Mouse (Mus musculus): Measurements from ENCODE around the gene Nectin2. TPM values are rescaled to one million over a fixed set of nuclear protein-coding genes. Genes with fewer than 3 reads are reported as not detected.

The Nectin2 gene
- polyA plus RNA-seq, 1 experiment from 2014 or later = 138 TPM

- Histone ChIP-seq H3K27me3 (no peaks in the 10 kb centered on the region), H3K9ac (no peak overlapping the region), H3K9me3 (replicated peaks) (no peaks in the 10 kb centered on the region), H3K4me3 (replicated peaks) (no peak overlapping the region), H3K4me2 (no peak overlapping the region), H3K27ac (peak overlapping the region; percentile 32; the same call in 1 of the 2 replicates), H3K36me3 (peaks cover 86% of the 10 kb centered on the region), H3K4me1 (peaks cover 26% of the 10 kb centered on the region)
- WGBS = 76% methylated on average over 16 of the region's 16 CpGs
- no peak for ATAC-seq (replicated peaks; ENCODE audit: low FRiP score)
These were observed 13.8 kb downstream of the Nectin2 start for GRCm38 (mm10) chr7:19736389-19737057.

DNA sequence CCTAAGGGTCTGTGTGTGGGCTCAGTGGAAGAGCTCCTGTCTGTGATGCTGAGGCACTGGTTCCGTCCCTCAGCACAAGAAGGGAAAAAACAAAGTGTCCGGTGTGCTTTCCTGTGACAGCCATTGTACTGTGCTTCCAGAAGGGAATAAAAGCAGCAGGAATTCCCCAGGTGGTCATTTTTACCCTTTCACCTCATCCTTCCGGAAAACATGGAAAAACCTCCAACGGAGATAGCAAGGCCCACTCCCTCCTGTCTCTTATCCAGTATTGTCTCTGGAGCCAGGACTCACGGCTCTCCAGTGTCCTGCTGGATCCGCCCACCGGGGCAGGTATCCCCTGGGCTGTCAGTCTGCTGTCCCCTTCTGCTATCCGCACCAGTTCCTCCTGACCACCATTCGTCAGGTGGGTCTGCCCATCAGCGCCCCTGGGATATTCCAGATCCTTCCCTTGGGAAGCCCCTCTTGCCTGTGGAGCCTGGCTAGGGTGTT lies 16.1 kb downstream of the Nectin2 start:
- no peak overlapping the region for H3K4me2 ChIP-seq
- WGBS = 83% methylated on average over 10 of the region's 10 CpGs
- H3K4me3 ChIP-seq (replicated peaks) = no peak overlapping the region
- no peak overlapping the region for H3K9ac ChIP-seq
- H3K27me3 ChIP-seq = no peaks in the 10 kb centered on the region
- peaks cover 16% of the 10 kb centered on the region for H3K4me1 ChIP-seq
- H3K9me3 ChIP-seq (replicated peaks) = no peaks in the 10 kb centered on the region
- ATAC-seq (replicated peaks; ENCODE audit: low FRiP score) = no peak
- no peak overlapping the region for H3K27ac ChIP-seq
- peaks cover 88% of the 10 kb centered on the region for H3K36me3 ChIP-seq

- H3K27me3 ChIP-seq = no peaks in the 10 kb centered on the region
- peaks cover 3% of the 10 kb centered on the region; the same call in 1 of the 2 replicates for H3K9me3 ChIP-seq (replicated peaks)
- no peak overlapping the region for H3K4me3 ChIP-seq (replicated peaks)
- peaks cover 100% of the 10 kb centered on the region for H3K36me3 ChIP-seq
- no peak overlapping the region for H3K4me2 ChIP-seq
- WGBS = 84% methylated on average over 4 of the region's 4 CpGs
- no peak overlapping the region for H3K9ac ChIP-seq
- H3K27ac ChIP-seq = no peak overlapping the region
- no peaks in the 10 kb centered on the region for H3K4me1 ChIP-seq
- no peak for ATAC-seq (replicated peaks; ENCODE audit: low FRiP score)
These were observed 23.7 kb downstream of the Nectin2 start for GRCm38 (mm10) chr7:19726541-19726940.

GRCm38 (mm10) chr7:19724167-19724566 lies 26.1 kb downstream of the Nectin2 start:
- Histone ChIP-seq H3K36me3 (peaks cover 100% of the 10 kb centered on the region), H3K4me2 (no peak overlapping the region), H3K9ac (no peak overlapping the region), H3K4me3 (replicated peaks) (no peak overlapping the region), H3K4me1 (no peaks in the 10 kb centered on the region), H3K27ac (no peak overlapping the region), H3K9me3 (replicated peaks) (peaks cover 18% of the 10 kb centered on the region), H3K27me3 (no peaks in the 10 kb centered on the region)
- ATAC-seq (replicated peaks; ENCODE audit: low FRiP score) = no peak
- WGBS = 93% methylated on average over 12 of the region's 12 CpGs

- Histone ChIP-seq H3K27ac (peak overlapping the region; percentile 29; the same call in 1 of the 2 replicates), H3K4me2 (no peak overlapping the region), H3K9me3 (replicated peaks) (peaks cover 18% of the 10 kb centered on the region), H3K27me3 (no peaks in the 10 kb centered on the region), H3K9ac (no peak overlapping the region), H3K36me3 (peaks cover 98% of the 10 kb centered on the region), H3K4me3 (replicated peaks) (no peak overlapping the region), H3K4me1 (no peaks in the 10 kb centered on the region)
- no peak for ATAC-seq (replicated peaks; ENCODE audit: low FRiP score)
- WGBS = 78% methylated on average over 6 of the region's 6 CpGs
These were observed 27.5 kb downstream of the Nectin2 start for GRCm38 (mm10) chr7:19722754-19723195.

GRCm38 (mm10) chr7:19719200-19719599 lies 31.1 kb downstream of the Nectin2 start:
- 90% methylated on average over 4 of the region's 4 CpGs for WGBS
- Histone ChIP-seq H3K9ac (no peak overlapping the region), H3K4me1 (peaks cover 17% of the 10 kb centered on the region), H3K4me3 (replicated peaks) (no peak overlapping the region), H3K4me2 (no peak overlapping the region), H3K9me3 (replicated peaks) (peaks cover 18% of the 10 kb centered on the region), H3K27me3 (no peaks in the 10 kb centered on the region), H3K36me3 (peaks cover 73% of the 10 kb centered on the region), H3K27ac (no peak overlapping the region)
- ATAC-seq (replicated peaks; ENCODE audit: low FRiP score) = no peak

- no peaks in the 10 kb centered on the region for H3K27me3 ChIP-seq
These were observed 31.9 kb downstream of the Nectin2 start for GRCm38 (mm10) chr7:19718297-19718952.

DNA sequence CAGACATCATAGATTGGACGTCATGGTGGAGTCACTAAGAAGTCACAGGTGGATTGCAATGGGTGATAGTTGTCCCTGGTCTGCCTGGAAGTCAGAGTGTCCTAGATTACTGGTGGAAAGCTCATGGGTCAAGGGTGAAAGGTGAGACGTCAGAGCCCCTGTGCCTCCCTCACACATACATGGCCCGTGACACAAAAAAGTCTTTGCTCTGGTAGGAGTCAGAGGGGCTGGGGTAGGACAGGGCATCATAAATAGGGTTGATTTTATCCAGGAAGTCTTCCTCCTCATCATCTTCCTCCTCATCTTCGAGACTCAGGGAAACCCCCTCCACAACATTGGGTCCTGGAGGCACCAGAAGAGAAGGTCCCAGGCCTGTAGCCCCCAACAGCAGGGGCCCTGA lies 32.9 kb downstream of the Nectin2 start:
- Histone ChIP-seq H3K4me1 (peaks cover 26% of the 10 kb centered on the region), H3K9ac (no peak overlapping the region), H3K27me3 (no peaks in the 10 kb centered on the region), H3K4me2 (no peak overlapping the region), H3K9me3 (replicated peaks) (peaks cover 18% of the 10 kb centered on the region), H3K27ac (no peak overlapping the region), H3K4me3 (replicated peaks) (no peak overlapping the region), H3K36me3 (peaks cover 72% of the 10 kb centered on the region)
- no peak for ATAC-seq (replicated peaks; ENCODE audit: low FRiP score)
- 83% methylated on average over 4 of the region's 4 CpGs for WGBS

More at GRCm38 (mm10) chr7:19718297-19718952, 31.9 kb downstream of the Nectin2 start:
- Histone ChIP-seq H3K4me3 (replicated peaks) (no peak overlapping the region), H3K4me2 (no peak overlapping the region), H3K9me3 (replicated peaks) (peaks cover 18% of the 10 kb centered on the region), H3K36me3 (peaks cover 72% of the 10 kb centered on the region), H3K4me1 (peaks cover 25% of the 10 kb centered on the region), H3K9ac (no peak overlapping the region), H3K27ac (no peak overlapping the region)
- ATAC-seq (replicated peaks; ENCODE audit: low FRiP score) = no peak
- 81% methylated on average over 5 of the region's 5 CpGs for WGBS

DNA sequence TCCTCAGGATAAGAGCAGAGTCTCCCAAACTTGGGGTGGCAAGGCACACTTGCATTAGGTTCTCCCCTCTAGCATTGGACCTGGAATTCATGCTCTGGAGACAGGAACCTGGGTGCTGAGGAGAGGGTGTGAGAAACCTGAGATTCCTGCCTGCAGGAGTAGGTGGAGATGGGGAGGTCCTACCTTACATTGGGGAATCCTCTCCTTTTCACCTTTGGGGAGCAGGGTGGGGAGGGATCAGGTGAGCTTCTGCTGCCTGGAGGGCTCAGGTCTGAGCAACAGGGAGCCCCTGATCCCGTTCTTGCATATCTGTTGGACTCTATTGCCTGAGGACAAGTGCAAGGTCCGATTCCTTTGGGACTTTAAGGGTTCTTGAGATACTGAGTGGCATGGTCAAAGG lies 33.5 kb downstream of the Nectin2 start:
- Histone ChIP-seq H3K4me1 (peaks cover 26% of the 10 kb centered on the region), H3K27ac (peak overlapping the region; percentile 87), H3K4me2 (peak overlapping the region; percentile 74; the same call in 1 of the 2 replicates), H3K36me3 (peaks cover 72% of the 10 kb centered on the region), H3K9me3 (replicated peaks) (peaks cover 17% of the 10 kb centered on the region), H3K4me3 (replicated peaks) (peak overlapping the region; percentile 90; the same call in 1 of the 2 replicates), H3K27me3 (no peaks in the 10 kb centered on the region), H3K9ac (no peak overlapping the region)
- no peak for ATAC-seq (replicated peaks; ENCODE audit: low FRiP score)
- 79% methylated on average over 2 of the region's 2 CpGs for WGBS

- Histone ChIP-seq H3K4me3 (replicated peaks) (peak overlapping the region; percentile 90), H3K9me3 (replicated peaks) (peaks cover 10% of the 10 kb centered on the region), H3K9ac (peak overlapping the region; percentile 29; the same call in 1 of the 2 replicates), H3K4me2 (peak overlapping the region; percentile 74), H3K27me3 (no peaks in the 10 kb centered on the region), H3K27ac (peak overlapping the region; percentile 87), H3K36me3 (peaks cover 72% of the 10 kb centered on the region), H3K4me1 (peaks cover 26% of the 10 kb centered on the region)
- no peak for ATAC-seq (replicated peaks; ENCODE audit: low FRiP score)
- 6% methylated on average over 18 of the region's 18 CpGs for WGBS
These were observed 34.1 kb downstream of the Nectin2 start for GRCm38 (mm10) chr7:19716055-19716682.

- Histone ChIP-seq H3K27me3 (no peaks in the 10 kb centered on the region), H3K4me3 (replicated peaks) (peak within 1 kb of the TSS; percentile 90), H3K9ac (peak within 1 kb of the TSS; percentile 85), H3K36me3 (peaks cover 71% of the 10 kb centered on the region), H3K4me2 (peak within 1 kb of the TSS; percentile 83), H3K4me1 (peaks cover 26% of the 10 kb centered on the region), H3K27ac (peak within 1 kb of the TSS; percentile 87), H3K9me3 (replicated peaks) (peaks cover 3% of the 10 kb centered on the region; the same call in 1 of the 2 replicates)
- ATAC-seq (replicated peaks; ENCODE audit: low FRiP score) = peak; percentile 99
- under 1% methylated on average over 59 of the region's 59 CpGs for WGBS
These were observed 34.8 kb downstream of the Nectin2 start, which contains the start of gene Tomm40 for GRCm38 (mm10) chr7:19715239-19716054. Gene Tomm40 (minus strand): TSS chr7:19715438.
